Mouse (Mus musculus) right cerebral cortex, postnatal 4 days (tissue): ENCODE data around the gene 4930470P17Rik.
"Not testable (repeated sequence)": the region's sequence is repeated elsewhere in the genome, so short reads cannot be mapped to it uniquely, and the experiment has no call there.

ENCODE experiments used
- DNase-seq: peaks from one replicate; pipeline ENCODE4 v3.0.0-alpha.2; 2022

The 4930470P17Rik gene

DNA sequence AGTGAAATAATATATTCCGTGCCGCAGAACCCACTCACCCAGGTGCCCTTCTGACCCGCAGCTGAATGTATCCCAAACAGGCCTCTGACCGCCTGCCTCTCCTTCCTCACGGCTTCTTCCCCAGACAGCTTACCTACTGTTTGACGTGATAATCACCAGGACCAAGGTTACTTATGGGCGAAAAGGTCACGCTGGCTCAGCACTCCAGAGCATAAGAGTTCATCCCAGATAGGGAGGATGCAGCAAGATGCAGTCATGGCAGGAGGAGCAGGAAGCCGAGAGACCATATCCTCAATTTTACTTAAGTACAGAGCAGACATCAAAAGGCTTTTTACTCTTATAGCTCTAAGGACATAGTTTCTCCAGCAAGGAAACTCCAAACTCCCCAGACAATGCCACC is at the start of gene 4930470P17Rik:
Gene 4930470P17Rik (minus strand): TSS at position 101 of the 400 bp plus-strand sequence.
- DNase-seq = no peak

DNA sequence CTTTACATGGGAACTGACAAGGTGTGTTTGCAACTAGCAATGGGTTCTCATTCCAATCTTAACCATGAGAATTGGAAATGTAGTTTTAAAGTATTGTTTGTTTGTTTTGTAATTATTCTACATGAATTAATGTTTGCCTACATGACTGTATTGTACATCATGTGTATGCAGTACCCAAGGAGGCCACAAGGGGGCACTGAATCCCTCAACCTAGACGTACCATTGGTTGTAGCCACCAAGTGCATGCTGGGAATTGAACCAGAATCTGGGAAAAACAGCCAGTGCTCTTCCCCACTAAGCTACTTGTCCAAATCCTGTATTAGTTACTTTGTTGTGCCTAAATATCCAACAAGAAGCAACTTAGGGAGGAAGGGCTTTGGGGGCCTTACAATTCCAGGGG is 49.7 kb upstream of the 4930470P17Rik start:
- DNase-seq = no peak

DNA sequence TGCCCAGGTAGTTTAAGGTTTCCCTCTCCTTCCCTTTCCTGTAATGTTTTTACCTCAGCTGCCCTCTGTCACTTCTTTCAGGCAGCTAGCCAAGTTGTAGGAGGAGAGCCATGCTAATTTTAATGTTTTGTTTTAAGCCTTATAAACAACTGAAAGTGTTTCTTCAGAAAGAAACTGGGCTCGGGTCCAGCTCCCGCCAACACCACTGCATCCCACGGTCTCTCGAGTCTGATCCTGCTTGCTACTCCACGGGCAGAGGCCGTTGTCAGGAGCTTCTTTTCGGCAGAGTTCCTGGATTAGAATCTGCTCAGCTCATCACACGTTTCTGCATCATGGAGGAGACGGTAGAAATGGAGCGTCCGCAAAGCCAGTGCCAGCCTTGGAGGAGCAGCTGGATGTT is 46.7 kb upstream of the 4930470P17Rik start:
- DNase-seq = peak; percentile 33

- DNase-seq = no peak
Measured at GRCm38 (mm10) chr2:170646201-170646600, 44.4 kb upstream of the 4930470P17Rik start.

DNA sequence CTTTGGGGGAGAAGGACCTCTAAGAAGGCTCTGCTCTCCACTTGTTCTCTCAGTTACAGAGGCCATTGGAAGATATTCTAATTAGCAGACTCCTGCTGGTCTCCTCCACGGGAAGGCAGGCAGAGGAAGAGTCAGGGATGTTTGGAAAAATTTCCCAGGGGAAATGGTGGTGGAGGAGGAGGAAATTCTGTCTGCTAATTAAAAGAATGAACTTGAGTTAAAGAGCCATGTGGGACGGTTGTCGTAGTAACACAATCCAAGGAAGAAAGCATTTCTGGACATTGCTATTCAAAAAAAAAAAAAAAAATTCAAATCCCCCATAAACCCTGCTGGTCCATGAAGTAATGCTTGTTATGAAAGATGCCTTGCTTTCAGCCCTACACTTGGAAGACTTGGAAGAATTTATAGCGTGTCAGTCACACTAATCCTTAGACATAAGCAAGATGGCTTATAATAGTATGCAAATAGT is 40.6 kb upstream of the 4930470P17Rik start:
- no peak for DNase-seq

DNA sequence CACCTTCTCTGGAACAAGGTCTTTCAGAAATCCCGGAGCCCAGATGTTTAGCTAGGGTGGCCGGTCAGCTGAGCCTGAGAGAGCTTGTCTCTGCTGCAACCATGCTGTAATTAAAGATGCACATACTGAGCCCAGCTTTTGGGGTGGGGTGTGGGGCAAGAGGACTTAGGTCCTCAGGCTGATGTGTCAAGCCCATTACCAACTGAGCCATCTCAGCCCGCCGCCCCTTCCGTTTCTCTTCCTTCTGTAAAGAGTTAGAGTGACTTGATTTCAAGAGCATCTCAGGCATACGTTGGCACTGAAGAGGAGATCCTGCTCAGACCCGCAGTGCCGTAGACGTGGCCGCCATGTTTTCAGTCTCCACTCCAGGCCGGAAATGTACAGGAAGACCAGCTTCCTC is 38.5 kb upstream of the 4930470P17Rik start:
- no peak for DNase-seq

DNA sequence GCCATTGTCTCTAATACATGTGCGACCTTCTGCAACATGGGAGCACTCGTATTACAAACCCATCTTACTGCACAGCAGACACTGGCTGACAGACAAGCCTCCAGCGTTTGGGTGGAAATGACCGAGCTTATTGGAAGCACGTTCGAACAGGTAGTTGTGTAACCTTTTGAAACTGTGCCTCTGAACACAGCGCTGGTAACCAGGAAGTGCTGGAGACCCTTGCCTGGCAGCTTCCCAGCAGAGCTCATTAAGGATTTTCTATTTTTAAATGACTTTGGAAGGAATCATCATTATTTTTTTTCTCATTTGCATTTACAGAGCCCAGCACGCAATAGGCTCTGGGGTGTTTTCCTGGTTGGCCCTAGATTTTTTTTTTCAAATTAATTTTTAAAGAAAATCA is 36.9 kb upstream of the 4930470P17Rik start:
- DNase-seq = no peak

DNA sequence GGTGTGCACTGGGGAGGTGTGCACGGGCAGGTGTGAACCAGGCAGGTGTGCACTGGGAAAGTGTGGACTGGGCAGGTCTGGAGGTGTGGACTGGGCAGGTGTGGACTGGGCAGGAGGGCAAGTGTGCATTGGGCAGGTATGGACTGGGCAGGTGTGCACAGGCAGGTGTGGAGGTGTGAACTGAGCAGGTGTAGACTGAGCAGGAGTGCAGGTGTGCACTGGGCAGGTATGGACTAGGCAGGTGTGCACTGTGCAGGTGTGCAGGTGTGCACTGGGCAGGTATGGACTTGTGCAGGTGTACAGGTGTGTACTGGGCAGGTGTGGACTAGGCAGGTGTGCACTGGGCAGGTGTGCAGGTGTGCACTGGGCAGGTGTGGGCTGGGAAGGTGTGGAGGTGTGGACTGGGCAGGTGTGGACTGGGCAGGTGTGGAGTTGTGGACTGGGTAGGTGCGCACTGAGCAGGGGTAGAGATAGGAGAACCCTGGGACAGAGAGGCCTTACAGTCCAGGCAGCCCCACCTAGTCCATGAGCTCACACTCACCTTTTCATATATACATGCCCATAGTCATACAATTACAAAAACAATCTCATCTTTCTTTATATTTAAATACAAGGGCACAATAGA is 31.3 kb upstream of the 4930470P17Rik start:
- DNase-seq = no peak

DNA sequence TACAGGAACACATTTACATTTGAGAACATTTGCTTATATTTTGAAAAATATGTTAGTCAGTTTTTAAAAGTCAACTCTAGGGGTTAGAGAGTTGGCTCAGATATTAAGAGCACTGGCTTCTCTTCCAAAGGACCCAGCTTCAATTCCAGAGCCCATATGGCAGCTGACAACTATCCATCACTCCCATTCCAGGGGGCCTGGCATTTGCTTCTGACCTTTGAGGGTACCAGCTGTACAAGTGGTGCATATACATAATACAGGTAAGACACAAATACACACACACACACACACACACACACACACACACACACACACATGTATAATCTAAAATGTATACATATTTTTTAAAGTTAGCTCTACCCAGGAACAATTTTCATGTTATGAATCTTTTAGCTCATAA is 30.6 kb upstream of the 4930470P17Rik start:
- no peak for DNase-seq

GRCm38 (mm10) chr2:170631375-170631774 is 29.6 kb upstream of the 4930470P17Rik start:
- DNase-seq = no peak

GRCm38 (mm10) chr2:170630553-170630952 is 28.7 kb upstream of the 4930470P17Rik start:
- no peak for DNase-seq

DNA sequence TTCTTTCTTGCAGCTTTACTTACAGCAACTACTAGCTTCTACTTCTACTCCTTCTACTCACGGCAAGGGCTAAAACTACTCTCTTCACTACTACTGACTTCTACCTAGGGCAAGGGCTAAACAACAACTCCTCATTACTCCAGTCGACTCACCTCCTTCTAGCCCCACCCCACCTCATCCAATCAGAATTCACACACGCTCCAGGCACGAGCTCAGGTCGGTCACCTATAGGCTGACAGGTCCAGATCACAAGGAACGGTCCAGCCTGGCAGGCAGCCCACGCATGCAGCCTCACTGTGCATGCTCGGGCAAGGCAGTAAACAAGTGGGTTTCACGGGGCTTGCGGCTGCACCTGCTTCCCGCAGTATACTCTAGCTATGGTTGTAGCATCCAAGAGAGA is 26.2 kb upstream of the 4930470P17Rik start:
- not testable (repeated sequence) for DNase-seq

GRCm38 (mm10) chr2:170624201-170624880 is 22.5 kb upstream of the 4930470P17Rik start:
- not testable (repeated sequence) for DNase-seq

- DNase-seq = no peak
Measured at GRCm38 (mm10) chr2:170622985-170623384, 21.2 kb upstream of the 4930470P17Rik start.

- DNase-seq = no peak
Measured at GRCm38 (mm10) chr2:170618862-170619492, 17.2 kb upstream of the 4930470P17Rik start.

DNA sequence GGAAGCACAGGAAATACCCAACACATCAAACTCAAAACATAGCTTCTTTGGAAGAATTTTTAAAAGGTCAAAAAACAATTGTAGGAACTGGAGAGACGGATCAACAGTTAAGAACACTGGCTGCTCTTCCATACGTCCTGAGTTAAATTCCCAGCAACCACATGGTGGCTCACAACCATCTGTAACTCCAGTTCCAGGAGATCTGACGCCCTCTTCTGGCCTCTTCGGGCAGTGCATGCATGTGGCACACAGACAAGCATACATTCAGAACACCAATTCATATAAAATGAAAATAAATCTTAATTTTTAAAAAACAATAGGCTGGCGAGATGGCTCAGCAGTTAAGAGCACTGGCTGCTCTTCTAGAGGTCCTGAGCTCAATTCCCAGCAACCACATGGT is 10.0 kb upstream of the 4930470P17Rik start:
- DNase-seq = not testable (repeated sequence)

DNA sequence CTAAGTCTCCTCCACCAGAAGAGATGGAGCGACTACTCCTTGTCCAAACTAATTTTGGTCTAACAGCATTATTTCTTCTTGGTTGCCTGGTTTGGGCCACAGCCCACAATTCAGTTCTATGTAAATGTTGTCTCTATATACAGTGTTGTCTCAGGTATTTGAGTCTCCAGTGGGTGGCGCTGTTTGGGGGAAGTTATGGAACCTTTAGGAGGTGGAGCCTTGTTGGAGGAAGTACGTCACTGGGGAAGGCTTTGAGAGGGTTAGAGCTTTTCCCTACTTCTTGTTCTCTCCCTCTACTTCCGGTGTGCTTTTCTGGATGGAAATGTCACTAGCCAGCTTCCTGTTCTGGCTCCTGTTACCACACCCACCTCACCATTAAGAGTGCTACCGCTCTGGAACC is 646 bp downstream of the 4930470P17Rik start:
- no peak for DNase-seq

- DNase-seq = no peak
Measured at GRCm38 (mm10) chr2:170597586-170597985, 4.2 kb downstream of the 4930470P17Rik start.

- peak; percentile 79 for DNase-seq
Measured at GRCm38 (mm10) chr2:170596726-170597125, 5.1 kb downstream of the 4930470P17Rik start.

DNA sequence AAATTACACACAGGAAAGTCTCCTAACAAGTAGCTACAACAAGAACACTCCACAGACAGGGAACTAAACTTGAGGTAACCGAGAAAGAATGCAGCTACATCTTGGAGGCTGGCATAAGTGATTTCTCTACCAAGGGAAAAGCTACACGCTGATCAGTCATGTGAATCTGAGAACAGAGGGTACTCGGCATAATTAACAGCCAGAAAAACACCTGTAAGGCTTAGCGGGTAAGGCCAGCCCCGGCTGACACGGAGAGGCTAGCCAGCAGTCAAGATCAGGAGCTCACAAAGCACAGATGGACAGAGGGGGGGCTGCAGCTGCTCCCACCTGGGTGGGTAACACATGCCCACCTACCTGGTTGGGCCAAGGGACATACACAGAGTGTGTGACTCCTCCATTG is 9.7 kb downstream of the 4930470P17Rik start:
- no peak for DNase-seq

- DNase-seq = no peak
Measured at GRCm38 (mm10) chr2:170588369-170588900, 13.4 kb downstream of the 4930470P17Rik start.

GRCm38 (mm10) chr2:170584678-170585077 is 17.1 kb downstream of the 4930470P17Rik start:
- no peak for DNase-seq

DNA sequence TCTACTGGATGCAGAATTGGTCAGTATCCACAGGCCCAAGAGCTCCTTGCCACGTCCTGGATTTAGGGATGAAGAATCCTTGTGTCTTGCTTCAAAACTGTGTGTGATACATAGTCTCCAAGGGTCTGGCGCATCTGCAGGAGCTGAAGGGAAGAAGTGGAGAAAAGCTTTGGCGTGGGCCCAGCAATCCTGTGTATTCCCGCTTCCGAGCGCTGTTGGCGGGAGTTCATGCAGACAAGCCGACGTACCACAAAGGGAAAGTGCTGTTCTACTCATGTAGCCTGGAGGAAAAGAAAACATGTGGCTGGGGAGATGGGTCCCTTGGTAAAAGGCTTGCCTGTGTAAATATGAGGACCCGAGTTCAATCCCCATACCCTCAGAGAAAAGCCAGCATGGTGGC is 22.3 kb downstream of the 4930470P17Rik start:
- peak; percentile 57 for DNase-seq

GRCm38 (mm10) chr2:170578588-170578987 is 23.2 kb downstream of the 4930470P17Rik start:
- DNase-seq = no peak
